Comparison of ENCODE assay signal across 7 mouse cellular contexts in genomic region chr5:44226521-44227461, GRCm38 (mm10). TPM values are rescaled to one million over a fixed set of nuclear protein-coding genes. Genes with fewer than 3 reads are reported as not detected.
DNase-seq lines count a peak whose midpoint lies in the region; ATAC-seq and TF ChIP-seq lines count a peak whose summit lies in the region.

Tapt1 (minus strand) TSS chr5:44226626.

- under 1% methylated on average over 94 of the region's 121 CpGs for WGBS in embryonic facial prominence, embryonic 13.5 days
- WGBS in heart, adult 2 months: under 1% methylated on average over 112 of the region's 121 CpGs
- under 1% methylated on average over 114 of the region's 121 CpGs for WGBS in limb, embryonic 13.5 days
- under 1% methylated on average over 110 of the region's 121 CpGs for WGBS in midbrain, embryonic 15.5 days

- no peaks in the 10 kb centered on the region for H3K9me3 ChIP-seq in embryonic facial prominence, embryonic 13.5 days
- no peaks in the 10 kb centered on the region for H3K9me3 ChIP-seq in limb, embryonic 13.5 days
- no peaks in the 10 kb centered on the region for H3K9me3 ChIP-seq in midbrain, embryonic 15.5 days

- intact Hi-C loops in heart, adult 2 months (cut with DNase I): loop anchor here (5.0 to 10.0 kb wide), 3 partner anchors 442 to 1448 kb away; no protein-coding TSS in a partner anchor

- peaks cover 35% of the 10 kb centered on the region for H3K4me1 ChIP-seq in embryonic facial prominence, embryonic 13.5 days
- H3K4me1 ChIP-seq in heart, adult 2 months (ENCODE audit: control insufficient read depth, insufficient read depth, low read length): peaks cover 12% of the 10 kb centered on the region
- H3K4me1 ChIP-seq in limb, embryonic 13.5 days: peaks cover 26% of the 10 kb centered on the region
- H3K4me1 ChIP-seq in midbrain, embryonic 15.5 days: peaks cover 38% of the 10 kb centered on the region

- H3K36me3 ChIP-seq in embryonic facial prominence, embryonic 13.5 days: no peaks in the 10 kb centered on the region
- H3K36me3 ChIP-seq in heart, adult 2 months (ENCODE audit: control insufficient read depth, insufficient read depth, low read length): peaks cover 12% of the 10 kb centered on the region
- no peaks in the 10 kb centered on the region for H3K36me3 ChIP-seq in limb, embryonic 13.5 days
- H3K36me3 ChIP-seq in midbrain, embryonic 15.5 days (replicated peaks): no peaks in the 10 kb centered on the region

- H3K4me2 ChIP-seq in embryonic facial prominence, embryonic 13.5 days: peak within 1 kb of the TSS; percentile 79
- H3K4me2 ChIP-seq in limb, embryonic 13.5 days (replicated peaks): peak within 1 kb of the TSS; percentile 81
- H3K4me2 ChIP-seq in midbrain, embryonic 15.5 days: peak within 1 kb of the TSS; percentile 84

- TF ChIP-seq POLR2A in heart, adult 2 months (IDR thresholded peaks at IDR 0.05; ENCODE audit: insufficient read depth, low read depth, low read length): peak; percentile 31; the same call in 1 of the 2 replicates

- peak; percentile 92 for ATAC-seq in embryonic facial prominence, embryonic 13.5 days (ENCODE audit: insufficient number of reproducible peaks, insufficient read depth, low FRiP score, low TSS enrichment, low read depth)
- peak; percentile 95 for ATAC-seq in limb, embryonic 13.5 days (ENCODE audit: low FRiP score, low read depth)
- peak; percentile 98 for ATAC-seq in midbrain, embryonic 15.5 days (replicated peaks)

- no peaks in the 10 kb centered on the region for H3K27me3 ChIP-seq in embryonic facial prominence, embryonic 13.5 days
- no peaks in the 10 kb centered on the region for H3K27me3 ChIP-seq in heart, adult 2 months (ENCODE audit: control insufficient read depth, insufficient read depth, low read length)
- no peaks in the 10 kb centered on the region for H3K27me3 ChIP-seq in limb, embryonic 13.5 days
- no peaks in the 10 kb centered on the region for H3K27me3 ChIP-seq in midbrain, embryonic 15.5 days (replicated peaks)

- H3K9ac ChIP-seq in embryonic facial prominence, embryonic 13.5 days: peak within 1 kb of the TSS; percentile 95
- peak within 1 kb of the TSS; percentile 100 for H3K9ac ChIP-seq in heart, adult 2 months (ENCODE audit: low read depth, low read length)
- peak within 1 kb of the TSS; percentile 97 for H3K9ac ChIP-seq in limb, embryonic 13.5 days
- H3K9ac ChIP-seq in midbrain, embryonic 15.5 days: peak within 1 kb of the TSS; percentile 87

- no peak for TF ChIP-seq CTCF in heart, adult 2 months (IDR thresholded peaks at IDR 0.05)

- peak; percentile 93 to 97 for DNase-seq in adrenal gland, postnatal 36 days
- peak; percentile 94 to 96 for DNase-seq in heart, adult 2 months
- DNase-seq in kidney, adult 8-10 months: peak; percentile 80 to 82
- peak; percentile 85 to 91 for DNase-seq in spleen, adult 18-20 months

- peaks cover 5% of the 10 kb centered on the region for H3K79me2 ChIP-seq in heart, adult 2 months (replicated peaks; ENCODE audit: control insufficient read depth, insufficient read depth, low read length)

- H3K27ac ChIP-seq in embryonic facial prominence, embryonic 13.5 days: peak within 1 kb of the TSS; percentile 88
- H3K27ac ChIP-seq in heart, adult 2 months: peak within 1 kb of the TSS; percentile 77
- H3K27ac ChIP-seq in limb, embryonic 13.5 days: peak within 1 kb of the TSS; percentile 89
- peak within 1 kb of the TSS; percentile 94 for H3K27ac ChIP-seq in midbrain, embryonic 15.5 days

- TF ChIP-seq EP300 in heart, adult 2 months (IDR thresholded peaks at IDR 0.05; ENCODE audit: insufficient read depth, low read depth, low read length): no peak

- H3K4me3 ChIP-seq in embryonic facial prominence, embryonic 13.5 days: peak within 1 kb of the TSS; percentile 89
- peak within 1 kb of the TSS; percentile 71 for H3K4me3 ChIP-seq in heart, adult 2 months
- H3K4me3 ChIP-seq in limb, embryonic 13.5 days: peak within 1 kb of the TSS; percentile 89
- H3K4me3 ChIP-seq in midbrain, embryonic 15.5 days: peak within 1 kb of the TSS; percentile 87

RNA-seq across cellular contexts. Expression of gene Tapt1, which starts in this region (rescaled TPM):
- 10 to 100 TPM; 44.1 to 60.7 TPM for total RNA-seq in adrenal gland, postnatal 36 days (2021)
- polyA plus RNA-seq in embryonic facial prominence, embryonic 13.5 days (2015; fragmentation: Nextera tagmentation; extraction: Ambion mirVana): 34.1 and 34.5 TPM in 2 replicates
- 10 to 100 TPM; 19.2 to 21.1 TPM for total RNA-seq in heart, adult 2 months (2021)
- 18.7 and 41.4 TPM in 2 replicates for polyA plus RNA-seq in heart, adult 2 months (2012; rRNA removed)
- polyA plus RNA-seq in limb, embryonic 13.5 days (2015; fragmentation: Nextera tagmentation; extraction: Ambion mirVana): 32.2 and 33.4 TPM in 2 replicates
- polyA plus RNA-seq in midbrain, embryonic 15.5 days (2015; fragmentation: Nextera tagmentation; extraction: Ambion mirVana): 32.3 and 33.2 TPM in 2 replicates

Comparison
In these comparisons a context has a peak if more than half of its experiments do, and no peak if none do; other contexts are left out.
1. Peak in every context shown above with its lines: DNase-seq, ATAC-seq, H3K4me3 ChIP-seq and H3K27ac ChIP-seq.